Comparison of ENCODE assay signal across 13 mouse cellular contexts in the genomic region with DNA sequence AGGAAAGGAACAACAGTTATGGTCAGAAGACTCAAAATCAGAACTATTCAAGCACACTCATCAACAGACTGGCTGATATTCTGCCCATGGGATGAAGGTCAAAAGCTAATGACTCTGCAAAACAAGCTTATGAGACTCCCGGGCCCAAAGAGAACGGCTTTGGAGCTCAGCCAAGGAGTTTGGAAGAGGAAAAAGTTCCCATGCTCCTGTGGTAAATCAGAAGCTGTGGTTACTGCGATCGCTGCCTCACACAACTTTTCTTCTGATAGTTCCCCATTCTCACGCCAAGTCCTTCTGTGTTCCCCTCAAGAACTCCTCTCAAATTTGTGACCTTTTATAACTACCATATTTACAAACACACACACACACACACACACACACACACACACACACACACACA. TPM values are rescaled to one million over a fixed set of nuclear protein-coding genes. Genes with fewer than 3 reads are reported as not detected.
DNase-seq lines count a peak whose midpoint lies in the region; ATAC-seq and TF ChIP-seq lines count a peak whose summit lies in the region.
"Had no signal": no experiment of that assay in that cellular context is flagged by ENCODE, and none has a peak within 500 bp of the region (broad histone marks: within the 10 kb centered on the region; RNA-seq: fewer than 3 reads in every experiment).

No protein-coding gene starts in this region.

- no peaks in the 10 kb centered on the region for H3K36me3 ChIP-seq in hindbrain, postnatal 0 days (ENCODE audit: insufficient read depth, low read length)
- no peaks in the 10 kb centered on the region for H3K36me3 ChIP-seq in hindbrain, embryonic 13.5 days

- intact Hi-C loops in gastrocnemius, postnatal 14 days (cut with DNase I; ENCODE audit: low total_unique reads), result no loop called here

- no peak overlapping the region for H3K4me3 ChIP-seq in hindbrain, postnatal 0 days (ENCODE audit: low read length)
- H3K4me3 ChIP-seq in hindbrain, embryonic 13.5 days, result no peak overlapping the region

- no peak overlapping the region for H3K4me2 ChIP-seq in hindbrain, postnatal 0 days (ENCODE audit: low read depth, low read length)
- no peak overlapping the region for H3K4me2 ChIP-seq in hindbrain, embryonic 13.5 days

- no peak overlapping the region for H3K27ac ChIP-seq in hindbrain, postnatal 0 days
- H3K27ac ChIP-seq in hindbrain, embryonic 13.5 days, result no peak overlapping the region

- H3K9me3 ChIP-seq in hindbrain, postnatal 0 days (ENCODE audit: low read length), result no peaks in the 10 kb centered on the region
- no peaks in the 10 kb centered on the region for H3K9me3 ChIP-seq in hindbrain, embryonic 13.5 days

- no peaks in the 10 kb centered on the region for H3K27me3 ChIP-seq in hindbrain, postnatal 0 days (ENCODE audit: insufficient read depth, low read length)
- no peaks in the 10 kb centered on the region for H3K27me3 ChIP-seq in hindbrain, embryonic 13.5 days

- TF ChIP-seq CTCF in hindbrain, postnatal 0 days (IDR thresholded peaks at IDR 0.05; ENCODE audit: low read depth), result no peak

- no peak for ATAC-seq in hindbrain, postnatal 0 days
- no peak for ATAC-seq in hindbrain, embryonic 13.5 days (ENCODE audit: low FRiP score)

- H3K4me1 ChIP-seq in hindbrain, postnatal 0 days (ENCODE audit: insufficient read depth, low read length), result peaks cover 6% of the 10 kb centered on the region; the same call in 1 of the 2 replicates
- H3K4me1 ChIP-seq in hindbrain, embryonic 13.5 days (replicated peaks), result 0 out of 2 replicates have a peak, but pooled peaks cover 3% of the 10 kb centered on the region

- no peak overlapping the region for H3K9ac ChIP-seq in hindbrain, postnatal 0 days (replicated peaks; ENCODE audit: low read length)
- H3K9ac ChIP-seq in hindbrain, embryonic 13.5 days, result no peak overlapping the region

- DNase-seq in hindbrain, postnatal 0 days (ENCODE audit: low spot score), result peak; percentile 50
- DNase-seq in right cerebral cortex, postnatal 4 days, result peak; percentile 8
- DNase-seq in right cerebral cortex, postnatal 25 days, result no peak
- peak; percentile 28 for DNase-seq in gastrocnemius, postnatal 14 days
- no peak for DNase-seq in layer of hippocampus, adult 9-11 months
- no peak for DNase-seq in left cerebral cortex, adult 8-10 months (ENCODE audit: low spot score in 2 of 2)
- DNase-seq: spleen, adult 18-20 months; thymus, postnatal 14 days had no signal

- 39% methylated on average over 5 of the region's 5 CpGs for WGBS in hindbrain, postnatal 0 days
- WGBS in hindbrain, embryonic 13.5 days, result 77% methylated on average over 5 of the region's 5 CpGs

RNA-seq across cellular contexts. Expression of gene Nme8, which starts 21.4 kb away (rescaled TPM):
- not detected in 2 replicates for total RNA-seq in hindbrain, postnatal 0 days (2014; rRNA removed)
- 0.41 TPM in 1 of 2 replicates, not detected in the other for polyA plus RNA-seq in hindbrain, postnatal 0 days (2015; fragmentation: Nextera tagmentation; extraction: Ambion mirVana)
- 0.14 TPM in 1 of 2 replicates, not detected in the other for polyA plus RNA-seq in hindbrain, embryonic 13.5 days (2015; fragmentation: Nextera tagmentation; extraction: Ambion mirVana)
- total RNA-seq in gastrocnemius, postnatal 14 days (2021), result not detected
- total RNA-seq in left cerebral cortex, adult 8-10 months (2022), result not detected
- total RNA-seq: ES-E14; layer of hippocampus, postnatal 25 days had no signal
- polyA plus RNA-seq: frontal cortex, adult 2 months; liver, embryonic 16.5 days had no signal

Comparison
In these comparisons a context has a peak if more than half of its experiments do, and no peak if none do; other contexts are left out.
1. DNase-seq: peak in hindbrain, postnatal 0 days (single experiment), right cerebral cortex, postnatal 4 days (single experiment) and gastrocnemius, postnatal 14 days (single experiment); none in right cerebral cortex, postnatal 25 days (single experiment), layer of hippocampus, adult 9-11 months (single experiment) and left cerebral cortex, adult 8-10 months (0 of 2).